Mouse (Mus musculus) left cerebral cortex, adult 11 months (tissue): ENCODE measurements around the gene Rassf2.

Source experiments
- DNase-seq: peaks from one replicate; pipeline ENCODE4 v3.0.0; 2022; ENCODE audit warnings: low spot score

Rassf2 gene

GRCm38 (mm10) chr2:132004495-132005136, 25.4 kb downstream of the Rassf2 start:
- no peak for DNase-seq

GRCm38 (mm10) chr2:132003916-132004315, 26.1 kb downstream of the Rassf2 start:
- no peak for DNase-seq

GRCm38 (mm10) chr2:132001696-132002334, 28.2 kb downstream of the Rassf2 start:
- DNase-seq = no peak

GRCm38 (mm10) chr2:131997356-131997755, 32.7 kb downstream of the Rassf2 start:
- DNase-seq = no peak

- DNase-seq = no peak
These were observed 33.7 kb downstream of the Rassf2 start for GRCm38 (mm10) chr2:131996369-131996768.

GRCm38 (mm10) chr2:131995742-131996141, 34.3 kb downstream of the Rassf2 start:
- DNase-seq = no peak

- no peak for DNase-seq
These were observed 35.1 kb downstream of the Rassf2 start for GRCm38 (mm10) chr2:131994971-131995370.

- DNase-seq = no peak
These were observed 36.4 kb downstream of the Rassf2 start for GRCm38 (mm10) chr2:131993563-131994088.

GRCm38 (mm10) chr2:131993151-131993550, 36.9 kb downstream of the Rassf2 start:
- DNase-seq = no peak

GRCm38 (mm10) chr2:131992487-131992886, 37.6 kb downstream of the Rassf2 start:
- DNase-seq = no peak

GRCm38 (mm10) chr2:131988550-131988949, 41.5 kb downstream of the Rassf2 start:
- no peak for DNase-seq

- DNase-seq = no peak
These were observed 42.1 kb downstream of the Rassf2 start for GRCm38 (mm10) chr2:131987950-131988349.

GRCm38 (mm10) chr2:131982546-131983196, 47.4 kb downstream of the Rassf2 start:
- peak; percentile 62 for DNase-seq

- DNase-seq = no peak
These were observed 49.2 kb downstream of the Rassf2 start for GRCm38 (mm10) chr2:131980866-131981265.

- DNase-seq = no peak
These were observed 53.4 kb downstream of the Rassf2 start for GRCm38 (mm10) chr2:131976663-131977062.

- no peak for DNase-seq
These were observed 59.0 kb downstream of the Rassf2 start for GRCm38 (mm10) chr2:131971098-131971497.

GRCm38 (mm10) chr2:131970597-131970996, 59.5 kb downstream of the Rassf2 start:
- no peak for DNase-seq

GRCm38 (mm10) chr2:131961671-131962070, 68.4 kb downstream of the Rassf2 start:
- DNase-seq = no peak

- no peak for DNase-seq
These were observed 72.3 kb downstream of the Rassf2 start for GRCm38 (mm10) chr2:131957731-131958222.

GRCm38 (mm10) chr2:131956336-131957256, 73.5 kb downstream of the Rassf2 start:
- DNase-seq = no peak

GRCm38 (mm10) chr2:131955264-131955663, 74.8 kb downstream of the Rassf2 start:
- no peak for DNase-seq

GRCm38 (mm10) chr2:131954835-131955234, 75.2 kb downstream of the Rassf2 start:
- DNase-seq = no peak
